Mouse (Mus musculus) left cerebral cortex, adult 2 months (tissue): ENCODE measurements around the gene Clca3b. TPM values are rescaled to one million over a fixed set of nuclear protein-coding genes. Genes with fewer than 3 reads are reported as not detected.
A peak's percentile ranks its signal among the peaks of the same experiment; 100 is the strongest.
"Not testable (repeated sequence)": the region's sequence is repeated elsewhere in the genome, so short reads cannot be mapped to it uniquely, and the experiment has no call there.

Experiments used
- DNase-seq, 2 experiments: peaks; one replicate each; pipeline ENCODE4 v3.0.0; 2021 to 2022; ENCODE audit warnings: low spot score in 2 of 2, mixed read lengths in 1 of 2; ENCODE audit errors: extremely low spot score in 1 of 2
- H3K27ac ChIP-seq: fragments of 200-600 bp; 2 replicates; pipeline ENCODE4 v1.8.1; 2022
- H3K4me3 ChIP-seq: fragments of 200-600 bp; 2 replicates; pipeline ENCODE4 v1.8.1; 2022
- CTCF ChIP-seq: fragments of 200-600 bp; IDR thresholded peaks from 2 replicates; pipeline ENCODE4 v1.8.1; 2022; ENCODE audit warnings: antibody characterized with exemption, mild to moderate bottlenecking, moderate library complexity
- intact Hi-C: fragments of 180-260 bp; cut with DNase I; formaldehyde crosslinking; loops from one replicate; pipeline ENCODE4 v1.15.1; 2025
- long read RNA-seq, 2 experiments: library from polyadenylated mRNA; stranded (forward); transcript quantifications; one replicate each; pipeline ENCODE4 v2.0.0; 2021; ENCODE audit warnings: borderline mapping rate in 2 of 2
- total RNA-seq, 2 experiments: library from RNA; stranded (reverse); gene quantifications; 2 replicates each; pipeline ENCODE4 v1.2.3; 2021

Clca3b gene
- total RNA-seq = not detected
- long read RNA-seq, experiment 1 = 0 reads
- long read RNA-seq, experiment 2 = 0 reads

- H3K27ac ChIP-seq, DNase-seq, H3K4me3 ChIP-seq, intact Hi-C loops: not testable (repeated sequence)
Observed at GRCm38 (mm10) chr3:144849014-144849556, at the start of gene Clca3b. Gene Clca3b, minus strand, starts transcription at chr3:144849357.

- Histone ChIP-seq H3K27ac (no peak overlapping the region), H3K4me3 (no peak overlapping the region)
- DNase-seq = no peak
- intact Hi-C loops = no loop called here
- TF ChIP-seq CTCF = no peak
Observed at GRCm38 (mm10) chr3:144897042-144897678, 48.0 kb upstream of the Clca3b start.

- no peak for DNase-seq
- intact Hi-C loops = no loop called here
- Histone ChIP-seq H3K27ac (no peak overlapping the region), H3K4me3 (no peak overlapping the region)
- TF ChIP-seq CTCF = no peak
Observed at GRCm38 (mm10) chr3:144890246-144890758, 41.1 kb upstream of the Clca3b start.

DNA sequence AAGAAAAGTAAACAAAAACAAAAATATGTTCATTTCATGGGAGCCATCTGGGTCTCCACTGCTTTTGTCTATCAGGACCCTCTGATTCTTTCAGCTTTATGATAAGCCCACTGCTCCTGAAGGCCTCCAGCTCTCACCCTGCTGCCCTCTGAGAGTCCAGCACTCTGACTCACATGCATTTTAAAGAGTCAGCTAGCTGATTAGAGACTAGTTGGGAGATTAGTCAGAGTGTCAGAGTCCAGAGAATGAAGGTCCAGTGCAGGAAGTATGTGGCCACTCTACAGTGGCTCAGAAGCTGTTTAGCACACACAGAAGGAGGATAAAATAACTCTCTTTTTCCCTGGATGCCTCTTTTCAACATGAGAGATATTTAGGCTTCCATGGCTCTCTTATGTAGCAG, 37.8 kb upstream of the Clca3b start:
- TF ChIP-seq CTCF = no peak

DNA sequence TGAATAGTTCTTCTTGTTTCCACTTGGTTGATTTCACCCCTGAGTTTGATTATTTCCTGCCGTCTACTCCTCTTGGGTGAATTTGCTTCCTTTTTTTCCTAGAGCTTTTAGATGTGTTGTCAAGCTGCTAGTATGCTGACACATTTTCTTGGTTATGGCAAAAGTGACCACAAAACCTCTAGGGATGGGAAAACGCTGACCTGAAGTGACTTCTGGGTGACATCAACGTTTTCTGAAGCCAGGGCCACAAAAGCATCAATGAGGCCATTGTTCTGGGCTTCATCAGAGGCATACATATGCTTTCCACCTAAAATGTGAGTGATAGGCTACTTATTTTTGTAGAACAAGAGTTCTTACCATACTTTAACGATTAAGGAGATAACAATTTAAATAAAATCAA, 22.9 kb upstream of the Clca3b start:
- intact Hi-C loops, DNase-seq, H3K4me3 ChIP-seq, H3K27ac ChIP-seq: not testable (repeated sequence)

More for the DNA sequence above, 37.8 kb upstream of the Clca3b start:
- no peak for DNase-seq
- Histone ChIP-seq H3K27ac (no peak overlapping the region), H3K4me3 (no peak overlapping the region)
- intact Hi-C loops = no loop called here

- no peak for DNase-seq
- Histone ChIP-seq H3K27ac (no peak overlapping the region), H3K4me3 (no peak overlapping the region)
- intact Hi-C loops = no loop called here
- no peak for TF ChIP-seq CTCF
Observed at GRCm38 (mm10) chr3:144849584-144849983, 427 bp upstream of the Clca3b start.

DNA sequence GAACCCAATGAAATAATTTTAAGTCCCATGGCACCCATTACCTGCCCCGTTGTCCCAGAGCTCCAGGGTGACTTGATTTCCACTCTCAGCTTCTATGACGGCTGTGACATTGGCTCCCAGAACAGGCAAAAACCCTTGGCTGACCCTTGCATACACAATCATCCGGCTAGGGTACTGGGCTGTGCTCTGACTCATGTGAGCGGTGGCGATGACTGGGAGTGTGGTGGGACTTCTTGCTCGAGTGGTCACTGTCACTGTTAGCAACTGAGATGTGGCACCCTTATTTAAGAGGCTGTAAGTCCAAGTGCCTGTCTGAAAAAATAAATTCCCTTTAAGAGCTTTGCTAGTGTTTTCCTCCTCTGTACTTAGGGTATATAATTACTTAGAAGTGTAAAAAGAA, 21.9 kb downstream of the Clca3b start:
- no peak overlapping the region for H3K27ac ChIP-seq
- no peak overlapping the region for H3K4me3 ChIP-seq
- intact Hi-C loops = loop anchor here (10.0 kb wide), 2 partner anchors 198 to 308 kb away; no protein-coding TSS in a partner anchor
- no peak for DNase-seq
- no peak for TF ChIP-seq CTCF

- peak; percentile 75 for TF ChIP-seq CTCF
- Histone ChIP-seq H3K4me3 (no peak overlapping the region), H3K27ac (no peak overlapping the region)
- intact Hi-C loops = loop anchor here (10.0 kb wide), 2 partner anchors 200 to 310 kb away; no protein-coding TSS in a partner anchor
- DNase-seq = peak; percentile 81 to 89
Observed at GRCm38 (mm10) chr3:144825151-144825550, 24.0 kb downstream of the Clca3b start.

GRCm38 (mm10) chr3:144823331-144823730, 25.8 kb downstream of the Clca3b start:
- H3K27ac ChIP-seq = 0 out of 2 replicates have a peak overlapping the region, but pooled peaks have one; percentile 19
- intact Hi-C loops = loop anchor here (10.0 kb wide), 2 partner anchors 201 to 311 kb away; no protein-coding TSS in a partner anchor
- no peak for TF ChIP-seq CTCF
- DNase-seq = no peak
- no peak overlapping the region for H3K4me3 ChIP-seq

- no peak overlapping the region for H3K4me3 ChIP-seq
- no peak for DNase-seq
- intact Hi-C loops = loop anchor here (10.0 kb wide), 2 partner anchors 204 to 314 kb away; no protein-coding TSS in a partner anchor
- no peak for TF ChIP-seq CTCF
- no peak overlapping the region for H3K27ac ChIP-seq
Observed at GRCm38 (mm10) chr3:144820632-144821031, 28.5 kb downstream of the Clca3b start.

GRCm38 (mm10) chr3:144819219-144819618, 29.9 kb downstream of the Clca3b start, which contains the start of gene Clca3a2:
Gene Clca3a2, minus strand, starts transcription at chr3:144819494.
- not testable (repeated sequence) for H3K4me3 ChIP-seq, H3K27ac ChIP-seq, DNase-seq
- intact Hi-C loops = loop anchor here (10.0 kb wide), 1 partner anchor 64 kb away; no protein-coding TSS in a partner anchor

DNA sequence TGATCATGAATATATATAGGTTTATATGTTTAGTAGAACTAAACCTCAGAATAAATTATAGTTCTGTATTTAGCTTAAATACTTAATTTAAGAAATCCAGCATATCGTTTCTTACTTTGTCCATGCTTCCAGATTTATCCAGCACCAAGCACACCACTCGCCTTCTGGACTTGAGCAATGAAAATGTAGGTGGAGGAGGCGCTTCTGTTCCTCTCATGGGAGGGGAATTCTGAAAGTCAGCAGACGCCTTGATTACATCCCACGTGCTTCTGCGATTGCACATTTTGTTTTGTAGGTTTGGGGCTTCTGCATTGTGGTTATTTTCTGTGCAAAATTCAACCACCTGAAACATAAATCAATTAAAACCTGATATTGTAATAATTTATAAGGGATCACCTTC, 35.8 kb downstream of the Clca3b start:
- intact Hi-C loops = loop anchor here (10.0 kb wide), 1 partner anchor 59 kb away; no protein-coding TSS in a partner anchor
- DNase-seq, H3K4me3 ChIP-seq, H3K27ac ChIP-seq: not testable (repeated sequence)
